Comparison of ENCODE assay signal across 31 mouse cellular contexts in the genomic region with DNA sequence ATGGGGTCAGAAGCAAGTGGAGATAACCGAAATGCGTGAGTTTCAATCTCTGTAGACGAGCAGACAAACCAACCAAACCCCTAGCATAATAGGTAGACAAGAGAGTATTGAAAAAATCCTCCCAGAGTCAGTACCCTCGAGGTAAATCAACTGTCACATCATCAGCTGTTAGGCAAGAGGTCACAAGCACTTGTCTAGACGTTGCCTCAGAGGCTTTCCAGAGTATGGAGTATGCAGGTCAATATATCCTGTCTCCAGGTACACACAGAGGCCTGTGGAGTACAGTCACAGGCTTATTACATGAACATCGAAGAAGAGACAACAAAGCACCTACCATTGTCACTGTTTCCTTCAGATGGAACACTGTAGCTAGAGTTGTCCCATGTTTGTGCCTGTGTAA.
"Had no signal": no experiment of that assay in that cellular context is flagged by ENCODE, and none has a peak within 500 bp of the region (broad histone marks: within the 10 kb centered on the region; RNA-seq: fewer than 3 reads in every experiment).

No protein-coding gene starts in this region.

- H3K9me3 ChIP-seq: limb, embryonic 10.5 days; limb, embryonic 12.5 days; limb, embryonic 13.5 days; limb, embryonic 15.5 days; liver, embryonic 13.5 days; liver, embryonic 15.5 days; lung, embryonic 15.5 days; megakaryocyte, embryonic 14.5 days; midbrain, embryonic 10.5 days; midbrain, embryonic 12.5 days; midbrain, embryonic 13.5 days; midbrain, embryonic 15.5 days; neural tube, embryonic 12.5 days had no signal

- H3K36me3 ChIP-seq: midbrain, embryonic 10.5 days; midbrain, embryonic 12.5 days; midbrain, embryonic 13.5 days; midbrain, embryonic 15.5 days; neural tube, embryonic 12.5 days had no signal

- H3K27ac ChIP-seq: left cerebral cortex, adult 2 months; limb, embryonic 10.5 days; limb, embryonic 12.5 days; limb, embryonic 13.5 days; limb, embryonic 15.5 days; liver, embryonic 13.5 days; liver, embryonic 14.5 days; liver, embryonic 15.5 days; lung, embryonic 15.5 days; macrophage; midbrain, embryonic 10.5 days; midbrain, embryonic 12.5 days; midbrain, embryonic 13.5 days; midbrain, embryonic 15.5 days; neural tube, embryonic 12.5 days had no signal

- H3K9ac ChIP-seq: limb, embryonic 12.5 days; limb, embryonic 13.5 days; limb, embryonic 15.5 days; liver, embryonic 13.5 days; liver, embryonic 14.5 days; liver, embryonic 15.5 days; lung, embryonic 14.5 days; lung, embryonic 15.5 days; midbrain, embryonic 12.5 days; midbrain, embryonic 13.5 days; midbrain, embryonic 15.5 days; neural tube, embryonic 12.5 days had no signal

- H3K4me2 ChIP-seq: limb, embryonic 12.5 days; limb, embryonic 13.5 days; limb, embryonic 15.5 days; liver, embryonic 11.5 days; liver, embryonic 13.5 days; liver, embryonic 15.5 days; lung, embryonic 14.5 days; lung, embryonic 15.5 days; midbrain, embryonic 11.5 days; midbrain, embryonic 12.5 days; midbrain, embryonic 13.5 days; midbrain, embryonic 15.5 days; neural tube, embryonic 12.5 days had no signal

- H3K4me3 ChIP-seq: left cerebral cortex, adult 2 months; limb, embryonic 10.5 days; limb, embryonic 12.5 days; limb, embryonic 13.5 days; limb, embryonic 15.5 days; liver, embryonic 13.5 days; liver, embryonic 15.5 days; lung, embryonic 15.5 days; megakaryocyte, embryonic 14.5 days; midbrain, embryonic 10.5 days; midbrain, embryonic 12.5 days; midbrain, embryonic 13.5 days; midbrain, embryonic 15.5 days; myocyte; neural tube, embryonic 12.5 days had no signal

- H3K27me3 ChIP-seq: limb, embryonic 12.5 days; limb, embryonic 13.5 days; limb, embryonic 15.5 days; liver, embryonic 13.5 days; liver, embryonic 15.5 days; lung, embryonic 15.5 days; megakaryocyte, embryonic 14.5 days; midbrain, embryonic 12.5 days; midbrain, embryonic 13.5 days; midbrain, embryonic 15.5 days; neural tube, embryonic 12.5 days had no signal

- DNase-seq: left cerebral cortex, postnatal 4 days; liver; liver, embryonic 13.5 days; lung, adult 18-20 months; lung, adult 2 months; lung, postnatal 10 days; lung, postnatal 14 days; lung, postnatal 36 days; lung, postnatal 4 days; midbrain, embryonic 14.5 days had no signal

- H3K4me1 ChIP-seq: limb, embryonic 12.5 days; limb, embryonic 15.5 days; lung, embryonic 15.5 days had no signal

- ATAC-seq: lung, postnatal 0 days; midbrain, embryonic 13.5 days; midbrain, embryonic 15.5 days; midbrain, embryonic 16.5 days had no signal
